Mouse (Mus musculus) left cerebral cortex, adult 9 months (tissue): ENCODE data around the gene Cdkal1.

ENCODE experiments used
- DNase-seq, 2 experiments: peaks; one replicate each; pipeline ENCODE4 v3.0.0; 2022; ENCODE audit warnings: low spot score in 2 of 2

The Cdkal1 gene

GRCm38 (mm10) chr13:29502481-29503146 is 352.9 kb downstream of the Cdkal1 start:
- DNase-seq: no peak

- no peak for DNase-seq
Measured at GRCm38 (mm10) chr13:29501173-29501572, 354.3 kb downstream of the Cdkal1 start.

GRCm38 (mm10) chr13:29499750-29500149 is 355.7 kb downstream of the Cdkal1 start:
- no peak for DNase-seq

- DNase-seq: no peak
Measured at GRCm38 (mm10) chr13:29497286-29497685, 358.2 kb downstream of the Cdkal1 start.

- DNase-seq: no peak
Measured at GRCm38 (mm10) chr13:29490341-29490740, 365.1 kb downstream of the Cdkal1 start.

- DNase-seq: no peak
Measured at GRCm38 (mm10) chr13:29489476-29489875, 366.0 kb downstream of the Cdkal1 start.

- DNase-seq: no peak
Measured at GRCm38 (mm10) chr13:29486709-29487108, 368.8 kb downstream of the Cdkal1 start.

- DNase-seq: no peak
Measured at GRCm38 (mm10) chr13:29483950-29484349, 371.5 kb downstream of the Cdkal1 start.

GRCm38 (mm10) chr13:29482147-29482863 is 373.2 kb downstream of the Cdkal1 start:
- no peak for DNase-seq

GRCm38 (mm10) chr13:29476421-29476820 is 379.1 kb downstream of the Cdkal1 start:
- DNase-seq: no peak

- no peak for DNase-seq
Measured at GRCm38 (mm10) chr13:29474301-29474700, 381.2 kb downstream of the Cdkal1 start.

- no peak for DNase-seq
Measured at GRCm38 (mm10) chr13:29473779-29474178, 381.7 kb downstream of the Cdkal1 start.

GRCm38 (mm10) chr13:29462271-29462670 is 393.2 kb downstream of the Cdkal1 start:
- no peak for DNase-seq

GRCm38 (mm10) chr13:29460741-29461140 is 394.7 kb downstream of the Cdkal1 start:
- DNase-seq: no peak

GRCm38 (mm10) chr13:29458385-29458784 is 397.1 kb downstream of the Cdkal1 start:
- no peak for DNase-seq

- DNase-seq: no peak
Measured at GRCm38 (mm10) chr13:29437067-29437466, 418.4 kb downstream of the Cdkal1 start.

- no peak for DNase-seq
Measured at GRCm38 (mm10) chr13:29434726-29435125, 420.7 kb downstream of the Cdkal1 start.

- DNase-seq: no peak
Measured at GRCm38 (mm10) chr13:29430919-29431318, 424.6 kb downstream of the Cdkal1 start.

GRCm38 (mm10) chr13:29429877-29430276 is 425.6 kb downstream of the Cdkal1 start:
- DNase-seq: no peak

GRCm38 (mm10) chr13:29429196-29429595 is 426.3 kb downstream of the Cdkal1 start:
- DNase-seq: no peak

GRCm38 (mm10) chr13:29416450-29417136 is 438.9 kb downstream of the Cdkal1 start:
- DNase-seq: no peak

- DNase-seq: no peak
Measured at GRCm38 (mm10) chr13:29415967-29416366, 439.5 kb downstream of the Cdkal1 start.

- DNase-seq: peak in 1 of 2 experiments; percentile 13
Measured at GRCm38 (mm10) chr13:29414878-29415277, 440.6 kb downstream of the Cdkal1 start.
